26 mouse cellular contexts compared by ENCODE assay signal in the genomic region with DNA sequence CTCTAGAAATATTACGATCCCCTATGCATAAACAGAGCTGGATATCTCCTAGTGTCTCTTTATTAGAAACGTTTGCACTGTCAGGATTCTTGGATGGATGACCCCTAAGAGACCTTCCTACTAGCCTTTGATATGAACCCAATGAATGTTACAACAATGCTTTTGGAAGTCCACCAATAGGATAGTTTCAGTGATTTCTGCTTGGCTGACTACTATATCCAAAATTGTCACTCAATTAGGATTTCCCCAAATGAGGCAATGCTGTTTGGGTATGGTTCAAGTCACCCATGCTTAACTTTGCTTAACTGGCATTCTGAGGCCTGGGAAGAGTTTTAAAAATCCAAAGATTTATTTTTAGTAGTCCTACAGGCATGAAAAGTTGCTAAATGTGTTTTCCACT.
"Had no signal": no experiment of that assay in that cellular context is flagged by ENCODE, and none has a peak within 500 bp of the region (broad histone marks: within the 10 kb centered on the region; RNA-seq: fewer than 3 reads in every experiment).

No protein-coding gene starts in this region.

- H3K4me2 ChIP-seq: heart, embryonic 12.5 days; hindbrain, embryonic 12.5 days; hindbrain, embryonic 14.5 days; kidney, embryonic 15.5 days; limb, embryonic 13.5 days; limb, embryonic 15.5 days; liver, embryonic 12.5 days had no signal

- H3K27me3 ChIP-seq: heart, embryonic 12.5 days; hindbrain, embryonic 12.5 days; kidney, embryonic 15.5 days; limb, embryonic 13.5 days; limb, embryonic 15.5 days; liver, embryonic 12.5 days had no signal

- H3K4me1 ChIP-seq: heart, embryonic 10.5 days; heart, embryonic 12.5 days; hindbrain, embryonic 10.5 days; hindbrain, embryonic 12.5 days; kidney, embryonic 15.5 days; limb, embryonic 13.5 days; limb, embryonic 15.5 days; liver, embryonic 12.5 days had no signal

- DNase-seq: gastrocnemius, adult 2 months; gastrocnemius, postnatal 10 days; gastrocnemius, postnatal 25 days; heart, adult 18-20 months; heart, postnatal 10 days; heart, postnatal 4 days; kidney, adult 11 months; kidney, adult 2 months; kidney, adult 9 months; kidney, postnatal 14 days; kidney, postnatal 36 days; layer of hippocampus, adult 9-11 months; layer of hippocampus, postnatal 36 days; left cerebral cortex, postnatal 4 days had no signal

- H3K4me3 ChIP-seq: gastrocnemius, adult 2 months; heart, embryonic 10.5 days; heart, embryonic 12.5 days; hindbrain, embryonic 10.5 days; hindbrain, embryonic 12.5 days; kidney, embryonic 15.5 days; limb, embryonic 13.5 days; limb, embryonic 15.5 days; liver, embryonic 12.5 days had no signal

- H3K27ac ChIP-seq: gastrocnemius, adult 2 months; heart, embryonic 10.5 days; hindbrain, embryonic 10.5 days; hindbrain, embryonic 12.5 days; hindbrain, embryonic 14.5 days; kidney, embryonic 15.5 days; kidney, postnatal 0 days; limb, embryonic 13.5 days; limb, embryonic 15.5 days; liver, embryonic 12.5 days had no signal

- H3K9me3 ChIP-seq: heart, embryonic 10.5 days; heart, embryonic 12.5 days; hindbrain, embryonic 10.5 days; hindbrain, embryonic 12.5 days; kidney, embryonic 15.5 days; limb, embryonic 13.5 days; limb, embryonic 15.5 days; liver, embryonic 12.5 days had no signal

- ATAC-seq: hindbrain, embryonic 16.5 days; intestine, embryonic 16.5 days; liver, embryonic 12.5 days had no signal

- H3K9ac ChIP-seq: heart, embryonic 12.5 days; hindbrain, embryonic 12.5 days; hindbrain, embryonic 14.5 days; kidney, embryonic 15.5 days; limb, embryonic 13.5 days; limb, embryonic 15.5 days; liver, embryonic 12.5 days had no signal

- H3K36me3 ChIP-seq: heart, embryonic 10.5 days; heart, embryonic 12.5 days; hindbrain, embryonic 10.5 days; hindbrain, embryonic 12.5 days; kidney, embryonic 15.5 days; limb, embryonic 13.5 days; limb, embryonic 15.5 days; liver, embryonic 12.5 days had no signal
